Mouse (Mus musculus): ENCODE results near the gene Elf2. TPM values are rescaled to one million over a fixed set of nuclear protein-coding genes. Genes with fewer than 3 reads are reported as not detected.

Gene Elf2
- polyA plus RNA-seq, 1 experiment from 2014 or later: 35.0 TPM

DNA sequence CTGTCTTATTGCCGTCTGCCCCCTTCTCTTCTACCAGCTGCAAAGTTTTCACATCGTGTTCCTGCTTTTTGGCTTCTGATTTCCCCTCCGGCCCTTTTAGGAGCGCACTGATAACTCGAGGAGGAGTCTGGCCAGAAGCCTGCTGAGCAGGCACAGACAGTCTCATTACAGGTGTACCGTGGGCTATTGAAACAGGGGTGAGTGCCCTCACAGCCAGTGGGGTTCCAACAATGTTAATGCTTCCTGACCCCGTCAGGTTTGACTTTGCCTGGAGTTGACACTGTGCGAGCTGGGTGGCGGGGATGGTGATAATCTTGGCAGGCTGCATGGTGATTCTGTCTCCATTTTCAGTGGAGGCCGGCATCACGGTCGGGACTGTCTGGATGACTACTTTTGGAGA, 84.0 kb downstream of the Elf2 start:
- Histone ChIP-seq H3K27me3 (ENCODE audit: control insufficient read depth, insufficient read depth, low read length) (no peaks in the 10 kb centered on the region), H3K4me2 (replicated peaks) (no peak overlapping the region), H3K4me3 (replicated peaks; ENCODE audit: low read length) (no peak overlapping the region), H3K9me3 (ENCODE audit: control insufficient read depth, low read length) (no peaks in the 10 kb centered on the region), H3K36me3 (replicated peaks; ENCODE audit: control insufficient read depth, insufficient read depth) (peaks cover 96% of the 10 kb centered on the region), H3K9ac (no peak overlapping the region), H3K27ac (no peak overlapping the region), H3K4me1 (replicated peaks; ENCODE audit: control insufficient read depth, insufficient read depth, low read length) (no peaks in the 10 kb centered on the region)
- DNase-seq (ENCODE audit: low spot score) (no peak), ATAC-seq (ENCODE audit: low FRiP score) (no peak)
- 90% methylated on average over 12 of the region's 12 CpGs for WGBS

- ATAC-seq (ENCODE audit: low FRiP score): no peak
- peaks cover 96% of the 10 kb centered on the region for H3K36me3 ChIP-seq (replicated peaks; ENCODE audit: control insufficient read depth, insufficient read depth)
These were observed 85.7 kb downstream of the Elf2 start for GRCm38 (mm10) chr3:51254784-51255183.

GRCm38 (mm10) chr3:51252689-51253402, 87.6 kb downstream of the Elf2 start:
- H3K4me3 ChIP-seq (replicated peaks; ENCODE audit: low read length): no peak overlapping the region
- H3K27ac ChIP-seq: no peak overlapping the region
- H3K36me3 ChIP-seq (replicated peaks; ENCODE audit: control insufficient read depth, insufficient read depth): peaks cover 93% of the 10 kb centered on the region
- H3K4me1 ChIP-seq (replicated peaks; ENCODE audit: control insufficient read depth, insufficient read depth, low read length): no peaks in the 10 kb centered on the region
- no peak overlapping the region for H3K9ac ChIP-seq
- no peak for DNase-seq (ENCODE audit: low spot score)
- ATAC-seq (ENCODE audit: low FRiP score): no peak
- 94% methylated on average over 12 of the region's 12 CpGs for WGBS
- H3K4me2 ChIP-seq (replicated peaks): no peak overlapping the region
- no peaks in the 10 kb centered on the region for H3K9me3 ChIP-seq (ENCODE audit: control insufficient read depth, low read length)
- H3K27me3 ChIP-seq (ENCODE audit: control insufficient read depth, insufficient read depth, low read length): no peaks in the 10 kb centered on the region

More at GRCm38 (mm10) chr3:51254784-51255183, 85.7 kb downstream of the Elf2 start:
- Histone ChIP-seq H3K27ac (no peak overlapping the region), H3K27me3 (ENCODE audit: control insufficient read depth, insufficient read depth, low read length) (no peaks in the 10 kb centered on the region), H3K9ac (no peak overlapping the region), H3K4me3 (replicated peaks; ENCODE audit: low read length) (no peak overlapping the region), H3K4me1 (replicated peaks; ENCODE audit: control insufficient read depth, insufficient read depth, low read length) (no peaks in the 10 kb centered on the region), H3K4me2 (replicated peaks) (no peak overlapping the region), H3K9me3 (ENCODE audit: control insufficient read depth, low read length) (no peaks in the 10 kb centered on the region)
- no peak for DNase-seq (ENCODE audit: low spot score)
- WGBS: 92% methylated on average over 7 of the region's 7 CpGs

DNA sequence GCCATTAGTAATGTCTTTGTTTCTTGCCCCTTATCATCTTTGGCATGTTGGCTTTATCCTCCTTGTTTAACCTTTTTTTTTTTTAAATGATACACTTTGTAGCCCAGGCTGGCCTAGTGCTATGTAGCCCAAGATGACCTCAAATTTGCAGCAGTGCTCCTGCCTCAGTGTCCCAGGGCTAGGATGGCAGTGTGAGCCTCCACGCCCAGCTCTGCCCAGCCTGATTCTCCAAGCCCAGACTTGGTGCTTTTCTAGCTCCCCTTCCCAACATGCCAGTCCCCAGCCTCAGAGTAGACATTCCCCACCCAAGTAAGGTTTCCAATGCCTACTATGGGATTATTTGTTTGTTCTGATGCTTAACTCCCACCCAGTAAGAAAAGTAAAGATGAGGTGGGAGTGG, 88.2 kb downstream of the Elf2 start:
- ATAC-seq (ENCODE audit: low FRiP score): no peak
- H3K9me3 ChIP-seq (ENCODE audit: control insufficient read depth, low read length): no peaks in the 10 kb centered on the region
- no peaks in the 10 kb centered on the region for H3K4me1 ChIP-seq (replicated peaks; ENCODE audit: control insufficient read depth, insufficient read depth, low read length)
- no peak overlapping the region for H3K4me3 ChIP-seq (replicated peaks; ENCODE audit: low read length)
- DNase-seq (ENCODE audit: low spot score): no peak
- H3K36me3 ChIP-seq (replicated peaks; ENCODE audit: control insufficient read depth, insufficient read depth): peaks cover 89% of the 10 kb centered on the region
- no peak overlapping the region for H3K4me2 ChIP-seq (replicated peaks)
- H3K9ac ChIP-seq: no peak overlapping the region
- H3K27ac ChIP-seq: no peak overlapping the region
- H3K27me3 ChIP-seq (ENCODE audit: control insufficient read depth, insufficient read depth, low read length): no peaks in the 10 kb centered on the region
- 100% methylated on average over 1 of the region's 1 CpGs for WGBS

DNA sequence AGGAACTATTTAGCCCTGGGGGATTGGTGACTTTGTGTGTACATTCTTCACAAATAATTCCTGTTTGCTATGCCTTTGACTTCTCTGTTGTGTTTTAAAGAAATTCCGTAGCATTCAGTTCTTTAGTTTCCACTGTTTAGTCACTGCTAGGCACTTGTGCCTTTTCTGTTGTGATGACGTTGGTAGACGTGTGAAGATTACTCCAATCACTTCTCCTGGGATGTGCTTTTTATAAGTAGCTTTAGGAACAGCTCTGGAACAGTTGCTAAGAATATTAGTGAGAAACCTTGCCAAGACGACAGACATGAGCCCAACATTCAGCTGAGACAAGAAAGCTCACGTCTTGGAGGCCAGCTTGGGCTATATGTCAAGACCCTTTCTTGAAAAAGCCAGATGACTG, 89.4 kb downstream of the Elf2 start:
- H3K9ac ChIP-seq: no peak overlapping the region
- no peak overlapping the region for H3K4me2 ChIP-seq (replicated peaks)
- DNase-seq (ENCODE audit: low spot score) (no peak), ATAC-seq (ENCODE audit: low FRiP score) (no peak)
- no peak overlapping the region for H3K4me3 ChIP-seq (replicated peaks; ENCODE audit: low read length)
- no peaks in the 10 kb centered on the region for H3K27me3 ChIP-seq (ENCODE audit: control insufficient read depth, insufficient read depth, low read length)
- H3K36me3 ChIP-seq (replicated peaks; ENCODE audit: control insufficient read depth, insufficient read depth): peaks cover 78% of the 10 kb centered on the region
- H3K27ac ChIP-seq: no peak overlapping the region
- WGBS: 86% methylated on average over 5 of the region's 5 CpGs
- H3K4me1 ChIP-seq (replicated peaks; ENCODE audit: control insufficient read depth, insufficient read depth, low read length): no peaks in the 10 kb centered on the region
- H3K9me3 ChIP-seq (ENCODE audit: control insufficient read depth, low read length): no peaks in the 10 kb centered on the region

DNA sequence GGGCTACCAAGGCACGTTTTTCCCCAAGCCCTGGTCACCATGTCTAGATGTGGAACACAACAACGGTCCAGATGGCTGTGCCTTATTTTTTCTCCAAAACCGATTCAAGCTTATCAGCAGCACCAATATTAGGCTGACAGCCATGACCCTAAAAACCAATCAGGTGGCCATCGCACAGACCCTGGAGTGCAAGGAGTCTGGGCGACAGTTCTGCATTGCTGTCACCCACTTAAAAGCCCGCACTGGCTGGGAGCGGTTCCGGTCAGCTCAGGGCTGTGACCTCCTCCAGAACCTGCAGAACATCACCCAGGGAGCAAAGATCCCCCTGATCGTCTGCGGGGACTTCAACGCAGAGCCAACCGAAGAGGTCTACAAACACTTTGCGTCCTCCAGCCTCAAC, 90.6 kb downstream of the Elf2 start:
- WGBS: 94% methylated on average over 13 of the region's 13 CpGs
- Histone ChIP-seq H3K36me3 (replicated peaks; ENCODE audit: control insufficient read depth, insufficient read depth) (peaks cover 75% of the 10 kb centered on the region), H3K9me3 (ENCODE audit: control insufficient read depth, low read length) (no peaks in the 10 kb centered on the region), H3K9ac (no peak overlapping the region), H3K4me3 (replicated peaks; ENCODE audit: low read length) (no peak overlapping the region), H3K4me1 (replicated peaks; ENCODE audit: control insufficient read depth, insufficient read depth, low read length) (no peaks in the 10 kb centered on the region), H3K27me3 (ENCODE audit: control insufficient read depth, insufficient read depth, low read length) (no peaks in the 10 kb centered on the region), H3K27ac (no peak overlapping the region), H3K4me2 (replicated peaks) (no peak overlapping the region)
- ATAC-seq (ENCODE audit: low FRiP score) (peak; percentile 34; the same call in 1 of the 2 replicates), DNase-seq (ENCODE audit: low spot score) (no peak)

GRCm38 (mm10) chr3:51249460-51249859, 91.0 kb downstream of the Elf2 start:
- Histone ChIP-seq H3K4me3 (replicated peaks; ENCODE audit: low read length) (no peak overlapping the region), H3K4me2 (replicated peaks) (no peak overlapping the region), H3K4me1 (replicated peaks; ENCODE audit: control insufficient read depth, insufficient read depth, low read length) (no peaks in the 10 kb centered on the region), H3K27me3 (ENCODE audit: control insufficient read depth, insufficient read depth, low read length) (no peaks in the 10 kb centered on the region), H3K36me3 (replicated peaks; ENCODE audit: control insufficient read depth, insufficient read depth) (peaks cover 71% of the 10 kb centered on the region), H3K9me3 (ENCODE audit: control insufficient read depth, low read length) (no peaks in the 10 kb centered on the region), H3K27ac (no peak overlapping the region), H3K9ac (no peak overlapping the region)
- WGBS: 89% methylated on average over 11 of the region's 11 CpGs
- ATAC-seq (ENCODE audit: low FRiP score): no peak
- DNase-seq (ENCODE audit: low spot score): no peak

DNA sequence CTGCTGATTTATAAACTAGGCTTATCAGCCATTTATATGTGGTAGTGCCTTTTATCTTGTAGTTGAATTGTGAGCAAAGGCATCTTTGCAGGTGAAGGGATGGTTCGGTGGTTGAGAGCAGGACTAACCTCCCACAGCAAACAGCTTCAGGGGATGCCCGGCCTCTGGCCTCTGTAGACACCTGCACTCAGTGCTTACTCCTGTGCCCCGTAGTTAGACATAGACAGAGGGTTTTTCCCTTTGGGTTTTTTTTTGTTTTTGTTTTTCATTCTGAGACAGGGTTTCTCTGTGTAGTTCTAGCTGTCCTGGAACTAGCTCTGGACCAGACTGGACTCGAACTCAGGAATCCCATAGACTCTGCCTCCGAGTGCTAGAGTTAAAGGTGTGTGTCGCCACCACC, 91.9 kb downstream of the Elf2 start:
- Histone ChIP-seq H3K27me3 (ENCODE audit: control insufficient read depth, insufficient read depth, low read length) (no peaks in the 10 kb centered on the region), H3K4me3 (replicated peaks; ENCODE audit: low read length) (no peak overlapping the region), H3K4me2 (replicated peaks) (no peak overlapping the region), H3K36me3 (replicated peaks; ENCODE audit: control insufficient read depth, insufficient read depth) (peaks cover 62% of the 10 kb centered on the region), H3K27ac (no peak overlapping the region), H3K9me3 (ENCODE audit: control insufficient read depth, low read length) (no peaks in the 10 kb centered on the region), H3K9ac (no peak overlapping the region), H3K4me1 (replicated peaks; ENCODE audit: control insufficient read depth, insufficient read depth, low read length) (no peaks in the 10 kb centered on the region)
- no peak for DNase-seq (ENCODE audit: low spot score)
- 90% methylated on average over 6 of the region's 6 CpGs for WGBS
- no peak for ATAC-seq (ENCODE audit: low FRiP score)

DNA sequence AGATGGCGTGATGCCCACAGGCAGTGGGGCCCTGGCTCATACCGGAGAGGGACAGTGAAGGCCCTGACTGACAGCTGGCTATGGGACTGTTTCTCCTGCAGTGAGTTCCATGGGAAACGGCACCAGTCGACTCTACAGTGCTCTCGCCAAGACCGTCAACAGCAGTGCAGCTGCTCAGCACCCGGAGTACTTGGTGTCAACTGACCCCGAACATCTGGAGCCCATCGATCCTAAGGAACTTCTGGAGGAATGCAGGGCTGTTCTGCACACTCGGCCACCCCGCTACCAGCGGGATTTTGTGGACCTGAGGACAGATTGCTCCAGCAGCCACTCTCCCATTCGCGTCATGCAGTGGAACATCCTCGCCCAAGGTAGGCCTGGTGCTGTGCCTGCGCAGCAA, 92.8 kb downstream of the Elf2 start:
- no peak overlapping the region for H3K9ac ChIP-seq
- ATAC-seq (ENCODE audit: low FRiP score): no peak
- no peak for DNase-seq (ENCODE audit: low spot score)

DNA sequence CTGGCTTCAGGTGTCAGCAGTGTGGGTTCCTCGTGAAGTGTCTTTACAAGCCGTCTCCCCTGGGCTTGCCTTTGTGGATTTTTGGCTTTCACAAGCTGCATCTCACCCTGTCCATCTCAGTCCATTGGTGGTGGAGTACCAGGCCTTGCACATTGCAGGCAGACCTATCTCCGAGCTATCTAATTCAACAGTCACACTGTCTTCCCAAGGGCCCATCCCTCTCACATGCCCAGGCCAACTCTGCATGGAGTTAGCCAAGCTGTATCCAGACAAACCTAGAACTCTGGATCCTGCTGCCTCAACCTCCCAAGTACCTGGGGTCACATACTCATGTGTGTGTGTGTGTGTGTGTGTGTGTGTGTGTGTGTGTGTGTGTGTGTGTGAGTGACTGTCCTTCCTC, 100.9 kb downstream of the Elf2 start:
- Histone ChIP-seq H3K27me3 (ENCODE audit: control insufficient read depth, insufficient read depth, low read length) (no peaks in the 10 kb centered on the region), H3K9ac (no peak overlapping the region), H3K9me3 (ENCODE audit: control insufficient read depth, low read length) (no peaks in the 10 kb centered on the region), H3K4me3 (replicated peaks; ENCODE audit: low read length) (no peak overlapping the region), H3K4me2 (replicated peaks) (no peak overlapping the region), H3K36me3 (replicated peaks; ENCODE audit: control insufficient read depth, insufficient read depth) (peaks cover 4% of the 10 kb centered on the region; the same call in 1 of the 2 replicates), H3K27ac (no peak overlapping the region), H3K4me1 (replicated peaks; ENCODE audit: control insufficient read depth, insufficient read depth, low read length) (no peaks in the 10 kb centered on the region; the same call in 1 of the 2 replicates)
- 98% methylated on average over 3 of the region's 3 CpGs for WGBS
- ATAC-seq (ENCODE audit: low FRiP score) (no peak), DNase-seq (ENCODE audit: low spot score) (no peak)

More for the DNA sequence above, 92.8 kb downstream of the Elf2 start:
- WGBS: 81% methylated on average over 16 of the region's 16 CpGs
- no peaks in the 10 kb centered on the region for H3K27me3 ChIP-seq (ENCODE audit: control insufficient read depth, insufficient read depth, low read length)
- H3K27ac ChIP-seq: no peak overlapping the region
- peaks cover 53% of the 10 kb centered on the region for H3K36me3 ChIP-seq (replicated peaks; ENCODE audit: control insufficient read depth, insufficient read depth)
- H3K4me1 ChIP-seq (replicated peaks; ENCODE audit: control insufficient read depth, insufficient read depth, low read length): no peaks in the 10 kb centered on the region
- H3K4me2 ChIP-seq (replicated peaks): no peak overlapping the region
- H3K9me3 ChIP-seq (ENCODE audit: control insufficient read depth, low read length): no peaks in the 10 kb centered on the region
- H3K4me3 ChIP-seq (replicated peaks; ENCODE audit: low read length): no peak overlapping the region
